Mouse (Mus musculus) MEL (cell line): ENCODE results near the gene Ubac2.

Experiments
- CTCF ChIP-seq, 3 experiments: IDR thresholded peaks in 2 of 3; conservative IDR thresholded peaks in 1 of 3; 2 replicates each; pipeline ENCODE4 v1.5.1; 2011 to 2012; ENCODE audit warnings: low read length in 3 of 3, low read depth in 2 of 3, mild to moderate bottlenecking in 2 of 3, improper control_type of control experiment in 1 of 3, inconsistent platforms in 1 of 3, mixed read lengths in 1 of 3, moderate library complexity in 1 of 3; ENCODE audit not compliant: control insufficient read depth in 1 of 3, insufficient read depth in 1 of 3, poor library complexity in 1 of 3, severe bottlenecking in 1 of 3
- E2F4 ChIP-seq: IDR thresholded peaks from 2 replicates; pipeline ENCODE4 v1.6.1; 2011; ENCODE audit warnings: low read depth, low read length, improper control_type of control experiment, borderline replicate concordance
- ELF1 ChIP-seq: IDR thresholded peaks from 2 replicates; pipeline ENCODE4 v1.6.1; 2014; ENCODE audit warnings: low read depth, mild to moderate bottlenecking, inconsistent platforms, low read length, improper control_type of control experiment, moderate library complexity
- EP300 ChIP-seq, 2 experiments: IDR thresholded peaks; 2 replicates each; pipeline ENCODE4 v1.6.1; 2011; ENCODE audit warnings: improper control_type of control experiment in 2 of 2, low read length in 2 of 2, low read depth in 1 of 2, mild to moderate bottlenecking in 1 of 2
- HCFC1 ChIP-seq: IDR thresholded peaks from 2 replicates; pipeline ENCODE4 v1.6.1; 2012; ENCODE audit warnings: low read depth, mild to moderate bottlenecking, inconsistent platforms, low read length, improper control_type of control experiment, moderate library complexity
- KAT2A ChIP-seq: conservative IDR thresholded peaks from 2 replicates; pipeline ENCODE4 v1.6.1; 2012; ENCODE audit warnings: low read depth, low read length, improper control_type of control experiment, inconsistent platforms
- MAFK ChIP-seq: IDR thresholded peaks from 2 replicates; pipeline ENCODE4 v1.6.1; 2011; ENCODE audit warnings: low read depth, mild to moderate bottlenecking, low read length, improper control_type of control experiment, borderline replicate concordance
- MYC ChIP-seq: IDR thresholded peaks from 2 replicates; pipeline ENCODE4 v1.6.1; 2011; ENCODE audit warnings: low read depth, mild to moderate bottlenecking, low read length, improper control_type of control experiment, moderate library complexity
- POLR2A ChIP-seq, 2 experiments: IDR thresholded peaks; 2 replicates each; pipeline ENCODE4 v1.6.1; 2011 to 2012; ENCODE audit warnings: low read length in 2 of 2, mild to moderate bottlenecking in 2 of 2, control low read depth in 1 of 2, improper control_type of control experiment in 1 of 2, low read depth in 1 of 2, moderate library complexity in 1 of 2; ENCODE audit not compliant: control insufficient read depth in 1 of 2, insufficient read depth in 1 of 2, poor library complexity in 1 of 2
- UBTF ChIP-seq: IDR thresholded peaks from 2 replicates; pipeline ENCODE4 v1.6.1; 2012; ENCODE audit warnings: low read depth, mild to moderate bottlenecking, inconsistent platforms, low read length, improper control_type of control experiment, moderate library complexity, borderline replicate concordance; ENCODE audit not compliant: insufficient read depth

GRCm38 (mm10) chr14:121946728-121947127 is 68.3 kb downstream of the Ubac2 start:
- TF ChIP-seq ELF1 (no peak), CTCF (IDR thresholded peaks at IDR 0.05 in 2 of 3, conservative IDR thresholded peaks at IDR 0.05 in 1 of 3; ENCODE audit: control insufficient read depth in 1 of 3, insufficient read depth in 1 of 3, low read depth in 2 of 3, low read length in 3 of 3, poor library complexity in 1 of 3, severe bottlenecking in 1 of 3) (no peak), E2F4 (no peak), EP300 (IDR thresholded peaks at IDR 0.05; ENCODE audit: low read depth in 1 of 2, low read length in 2 of 2) (no peak), KAT2A (no peak), POLR2A (IDR thresholded peaks at IDR 0.05; ENCODE audit: control insufficient read depth in 1 of 2, insufficient read depth in 1 of 2, low read depth in 1 of 2, low read length in 2 of 2, poor library complexity in 1 of 2) (no peak), HCFC1 (no peak), UBTF (no peak), MAFK (no peak), MYC (no peak)
